Mouse (Mus musculus) testis, adult 2 months (tissue): ENCODE data around the gene Ralgps1.

Source experiments
- CTCF ChIP-seq: fragments of 200-500 bp; IDR thresholded peaks from 2 replicates; pipeline ENCODE4 v1.5.1; 2012; ENCODE audit warnings: low read depth, mild to moderate bottlenecking, inconsistent platforms, low read length, moderate library complexity; ENCODE audit not compliant: control insufficient read depth, insufficient read depth, insufficient replicate concordance
- POLR2A ChIP-seq: fragments of 200-500 bp; IDR thresholded peaks from 2 replicates; pipeline ENCODE4 v1.6.1; 2012; ENCODE audit warnings: low read depth, mild to moderate bottlenecking, inconsistent platforms, low read length, moderate library complexity; ENCODE audit not compliant: control insufficient read depth

- TF ChIP-seq CTCF = no peak
- TF ChIP-seq POLR2A = no peak
These were observed 40.8 kb upstream of the Ralgps1 start for GRCm38 (mm10) chr2:33412111-33412510.
